Mouse (Mus musculus) megakaryocyte progenitor cell, adult 5-6 weeks (primary cell): Measurements from ENCODE around the gene Acin1. TPM values are rescaled to one million over a fixed set of nuclear protein-coding genes. Genes with fewer than 3 reads are reported as not detected.
"Not testable (repeated sequence)": the region's sequence is repeated elsewhere in the genome, so short reads cannot be mapped to it uniquely, and the experiment has no call there.

Source experiments
- ATAC-seq: replicated peaks from 2 replicates; pipeline ENCODE4 v1.8.0; 2016; ENCODE audit warnings: mild to moderate bottlenecking, moderate TSS enrichment, inconsistent platforms; ENCODE audit not compliant: poor library complexity
- total RNA-seq, 2 experiments: library from RNA; stranded (forward) in 1 of 2; stranded (reverse) in 1 of 2; fragments of 157-497, 149-512 nt in 1 of 2; fragments of 200-1000 nt in 1 of 2; gene quantifications; 2 replicates each; pipeline versions ENCODE4 v1.2.3 to v1.2.4; 2015 to 2017

Gene Acin1
- total RNA-seq, 2 experiments from 2014 or later, result 177 to 223 TPM

DNA sequence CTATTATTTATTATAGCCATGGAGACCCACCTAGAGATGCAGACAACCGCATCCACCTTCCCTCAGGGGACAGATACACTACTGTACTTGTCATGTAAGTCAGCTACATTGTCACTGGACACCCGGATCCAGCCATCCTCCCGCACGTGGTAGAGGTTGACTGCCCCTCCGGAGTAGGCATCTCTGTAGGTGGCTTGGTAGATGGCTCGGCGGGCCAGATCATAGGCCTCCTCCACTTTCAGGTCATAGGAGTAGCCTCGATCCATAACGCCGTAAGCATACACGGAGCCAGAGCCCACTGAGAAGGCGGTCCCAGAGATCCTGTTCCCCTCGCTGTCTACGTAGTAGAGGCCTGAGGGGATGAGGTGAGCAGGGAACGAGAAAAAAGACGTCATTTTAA is 72.6 kb downstream of the Acin1 start:
- not testable (repeated sequence) for ATAC-seq

DNA sequence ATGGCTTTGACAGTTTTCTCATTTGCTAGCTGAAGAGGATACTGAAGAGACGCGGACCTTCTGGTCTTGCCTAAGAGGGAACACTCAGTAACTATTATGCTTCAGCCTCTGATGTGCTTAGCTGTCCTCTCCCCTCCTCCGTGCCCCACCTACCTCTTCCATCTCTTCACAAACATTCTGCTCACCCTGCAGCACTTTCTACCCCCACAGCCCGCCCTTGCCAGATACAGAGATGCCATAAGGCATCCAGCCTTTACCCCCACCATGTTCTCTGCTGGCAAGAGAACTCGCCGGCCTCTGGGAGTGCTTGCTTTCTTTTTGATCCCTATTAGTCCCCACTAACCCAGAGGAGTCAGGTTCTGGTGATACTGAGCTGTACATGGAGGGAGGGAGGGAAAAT is 76.1 kb downstream of the Acin1 start:
- ATAC-seq, result no peak

DNA sequence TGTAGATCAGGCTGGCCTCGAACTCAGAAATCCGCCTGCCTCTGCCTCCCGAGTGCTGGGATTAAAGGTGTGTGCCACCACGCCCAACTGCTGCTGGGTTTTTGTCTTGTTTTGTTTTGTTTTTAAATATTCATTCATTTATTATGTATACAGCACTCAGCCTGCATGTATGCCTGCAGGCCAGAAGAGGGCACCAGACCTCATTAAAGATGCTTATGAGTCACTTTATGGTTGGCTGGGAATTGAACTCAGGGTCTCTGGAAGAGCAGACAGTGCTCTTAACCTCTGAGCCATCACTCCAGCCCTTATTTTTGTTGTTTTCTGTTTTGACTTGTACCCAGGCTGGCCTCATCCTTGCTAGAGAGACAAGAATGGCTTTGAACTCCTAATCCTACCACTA is 76.8 kb downstream of the Acin1 start:
- peak; percentile 44; the same call in 1 of the 2 replicates for ATAC-seq

DNA sequence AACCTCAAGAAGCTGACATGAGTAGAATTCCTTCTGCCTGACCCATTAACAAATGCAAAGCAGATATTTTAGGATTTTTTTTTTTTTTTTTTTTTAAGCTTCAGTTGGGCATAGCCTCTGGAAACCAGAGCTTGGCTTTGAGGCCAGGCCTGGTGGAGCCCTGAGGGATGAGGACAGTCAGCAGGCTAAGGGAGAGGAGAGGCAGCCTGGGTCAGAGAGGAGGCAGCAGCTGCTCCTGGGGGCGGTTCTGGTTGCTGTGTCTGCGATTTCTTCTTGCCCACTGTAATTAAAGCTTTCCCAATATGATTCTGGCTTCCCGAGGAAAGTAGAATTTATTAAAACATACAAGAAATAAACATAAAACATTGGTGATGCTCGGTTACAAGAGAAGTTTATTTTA is 77.5 kb downstream of the Acin1 start:
- ATAC-seq, result no peak

- ATAC-seq, result no peak
Observed at GRCm38 (mm10) chr14:54607226-54607625, 79.5 kb downstream of the Acin1 start.

DNA sequence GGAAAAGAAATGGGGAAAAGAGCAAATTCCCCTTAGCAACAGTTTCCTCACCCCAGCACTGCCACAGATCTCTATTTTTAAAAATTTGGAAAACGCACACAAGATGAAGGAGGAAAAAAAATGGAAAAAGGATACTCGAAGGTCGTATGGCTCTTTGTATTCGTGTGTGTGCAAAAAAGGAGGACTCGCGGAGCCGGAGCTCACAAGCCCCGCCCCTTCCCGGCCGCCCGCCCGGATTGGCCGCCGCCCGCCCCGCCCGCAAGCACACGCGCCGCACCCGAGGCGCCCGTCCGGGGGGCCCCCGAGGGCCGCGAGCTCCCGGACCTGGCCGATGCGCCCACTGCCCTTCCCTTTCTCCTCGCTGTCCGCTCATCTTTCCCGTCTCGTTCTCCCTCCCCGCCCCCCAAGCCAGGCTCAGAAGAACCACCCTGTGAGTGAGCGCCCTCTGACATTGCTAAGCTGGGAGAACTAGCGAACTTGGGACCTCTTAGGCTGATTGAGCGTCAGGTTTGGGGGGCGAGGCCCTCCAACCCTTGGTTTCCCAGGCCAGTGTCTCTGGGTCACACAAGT is 80.9 kb downstream of the Acin1 start, which contains the start of gene 4931414P19Rik:
Gene 4931414P19Rik (minus strand): TSS at position 242 of the 570 bp plus-strand sequence.
- ATAC-seq, result peak; percentile 41

DNA sequence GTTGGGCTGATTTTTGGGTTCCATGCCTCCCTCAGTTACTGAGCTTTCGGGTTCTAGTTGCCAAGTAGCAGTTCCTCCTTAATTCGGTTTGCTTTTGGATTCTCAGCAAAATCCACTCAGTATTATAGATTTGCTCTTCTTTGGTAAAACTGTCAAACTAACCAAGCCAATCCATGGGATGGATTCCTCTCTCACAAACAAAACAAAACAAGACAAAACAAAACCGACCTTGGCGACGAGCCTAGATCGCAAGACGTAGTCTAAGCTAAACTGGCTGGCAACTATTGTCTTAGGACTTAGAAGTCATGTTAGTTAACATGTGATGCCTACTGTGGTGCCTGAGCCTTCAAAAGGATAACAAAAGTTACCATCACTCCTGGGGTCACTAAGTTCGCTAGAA is 83.0 kb downstream of the Acin1 start:
- no peak for ATAC-seq

DNA sequence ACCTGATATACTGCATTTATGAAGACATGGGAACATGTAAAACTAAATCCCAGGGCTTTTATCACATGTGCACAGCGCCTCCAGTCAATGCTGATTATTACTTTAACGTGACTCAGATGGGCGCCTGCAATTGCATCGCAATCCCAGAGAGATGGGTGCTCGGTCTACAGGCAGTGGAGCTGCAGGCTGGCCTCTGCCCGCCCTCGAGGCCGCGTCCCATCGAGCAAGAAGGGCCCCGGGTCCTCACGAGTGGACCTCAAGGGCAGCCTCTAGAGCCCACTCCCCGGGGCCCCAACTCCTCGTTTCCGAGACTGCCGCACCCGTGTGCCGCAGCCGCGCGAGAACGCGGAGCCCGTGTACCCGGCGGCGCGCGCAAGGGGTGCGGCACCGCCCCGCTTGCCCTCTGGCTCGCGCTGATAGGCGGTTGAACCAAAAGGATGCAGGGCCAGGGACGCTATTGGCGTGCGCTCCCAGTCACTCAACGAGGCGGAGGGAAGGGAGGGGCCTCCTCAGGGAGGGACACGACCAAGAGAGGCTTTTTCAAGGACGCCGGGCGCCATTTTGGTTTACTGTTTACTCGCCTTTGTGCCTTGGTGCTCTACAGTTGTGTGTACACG is 83.6 kb downstream of the Acin1 start:
- ATAC-seq, result peak; percentile 97

GRCm38 (mm10) chr14:54602613-54603012 is 84.1 kb downstream of the Acin1 start:
- ATAC-seq, result 0 out of 2 replicates have a peak, but pooled peaks have one; percentile 0

DNA sequence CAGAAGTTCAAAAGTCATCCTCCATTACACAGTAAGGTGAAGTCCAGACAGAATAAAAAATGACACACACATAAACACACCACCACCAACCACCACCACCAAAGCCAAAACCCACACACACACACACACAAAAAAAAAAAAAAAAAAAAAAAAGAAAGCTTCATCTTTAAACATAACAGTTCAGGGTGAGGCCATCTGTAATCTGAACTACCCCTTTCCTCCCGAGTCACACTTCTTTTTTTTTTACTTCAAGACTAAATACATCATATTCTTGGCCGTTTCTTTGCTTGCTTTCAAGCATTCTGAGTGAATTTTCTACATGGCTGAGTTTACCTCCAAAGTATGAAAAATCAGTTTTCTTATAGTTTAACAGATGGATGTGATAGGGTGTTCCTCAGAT is 85.1 kb downstream of the Acin1 start:
- no peak for ATAC-seq

DNA sequence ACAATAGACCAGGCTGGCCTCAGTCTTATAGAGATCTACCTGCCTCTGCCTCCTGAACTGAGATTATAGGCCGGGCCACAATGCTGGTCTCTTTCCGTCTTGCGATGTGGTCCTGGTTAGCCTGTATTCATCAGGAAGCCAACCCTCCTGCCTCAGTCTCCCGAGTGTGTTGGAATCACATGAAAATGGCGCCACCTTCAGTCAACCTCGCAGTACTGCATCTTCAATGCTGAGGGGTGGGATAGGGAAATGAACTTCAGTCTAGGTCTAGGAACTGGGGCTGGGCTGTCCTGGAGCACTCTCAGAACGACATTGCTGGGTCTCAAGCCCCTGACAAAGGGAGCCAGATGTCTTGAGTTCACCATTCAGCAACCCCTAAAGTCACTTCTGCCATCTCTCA is 89.6 kb downstream of the Acin1 start:
- ATAC-seq, result 0 out of 2 replicates have a peak, but pooled peaks have one; percentile 46

GRCm38 (mm10) chr14:54594631-54595414 is 91.9 kb downstream of the Acin1 start:
- no peak for ATAC-seq

DNA sequence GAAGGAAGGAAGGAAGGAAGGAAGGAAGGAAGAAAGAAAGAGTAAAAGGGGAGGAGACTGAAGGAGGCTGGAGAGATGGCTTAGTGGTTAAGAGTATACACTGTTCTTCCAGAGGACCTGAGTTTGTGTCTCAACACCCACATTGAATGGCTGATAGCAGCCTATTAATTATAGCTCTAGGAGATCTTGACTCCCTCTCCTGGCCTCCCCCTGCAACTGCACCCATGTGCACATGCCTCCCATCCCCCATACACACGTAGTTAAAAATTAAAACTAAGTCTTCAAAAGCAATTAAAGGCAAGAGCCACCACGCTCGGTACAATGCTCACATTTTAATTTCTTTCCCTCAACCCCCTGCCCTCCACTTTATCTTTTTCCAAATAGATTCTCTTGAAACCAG is 92.7 kb downstream of the Acin1 start:
- peak; percentile 59 for ATAC-seq

DNA sequence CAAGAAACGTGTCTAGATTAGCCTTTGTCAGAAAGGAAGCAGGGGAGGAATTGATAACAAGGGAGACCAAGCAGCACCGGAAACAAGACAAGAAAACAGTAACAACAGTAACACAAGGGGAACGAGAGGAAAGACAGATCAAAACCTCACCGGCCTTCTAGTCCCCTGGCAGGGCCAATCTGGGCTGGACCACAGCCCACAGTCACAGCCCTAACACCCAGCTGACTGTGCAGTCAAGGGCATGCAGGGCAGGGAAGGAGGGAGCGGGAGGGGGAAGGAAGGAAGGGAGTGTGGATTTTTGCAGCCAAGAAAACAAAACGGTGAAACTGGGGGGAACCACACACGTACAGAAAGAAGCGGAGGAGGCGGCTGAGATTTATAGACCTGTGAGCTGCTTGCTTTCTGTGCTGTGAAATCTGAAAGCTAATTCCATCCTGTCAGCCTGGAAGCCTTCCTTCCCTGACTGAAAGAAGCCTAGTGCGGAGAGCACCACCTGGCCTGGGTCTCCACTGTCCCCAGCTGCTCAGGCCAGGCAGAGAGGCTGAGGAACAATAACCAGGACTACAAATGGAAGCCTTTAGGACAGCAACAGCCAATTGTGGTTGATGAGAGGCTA is 94.3 kb downstream of the Acin1 start:
- peak; percentile 86 for ATAC-seq

Other genes starting within 250 kb of the Acin1 start
- 23.5 and 25.0 TPM in 2 replicates for gene Lrp10, start 222.8 kb downstream of the Acin1 start, total RNA-seq (2015)
- gene Lrp10, start 222.8 kb downstream of the Acin1 start, total RNA-seq (2017), result 27.4 and 37.2 TPM in 2 replicates
- 0.29 and 0.62 TPM in 2 replicates for gene Rem2, start 210.8 kb downstream of the Acin1 start, total RNA-seq (2015)
- 2.2 TPM in 1 of 2 replicates, not detected in the other for gene Rem2, start 210.8 kb downstream of the Acin1 start, total RNA-seq (2017)
- 57.3 and 76.3 TPM in 2 replicates for gene Prmt5, start 169.4 kb downstream of the Acin1 start, total RNA-seq (2015)
- gene Prmt5, start 169.4 kb downstream of the Acin1 start, total RNA-seq (2017), result 62.1 and 66.6 TPM in 2 replicates
- 62.1 and 62.7 TPM in 2 replicates for gene Haus4, start 132.3 kb downstream of the Acin1 start, total RNA-seq (2015)
- 90.7 and 94.0 TPM in 2 replicates for gene Haus4, start 132.3 kb downstream of the Acin1 start, total RNA-seq (2017)
- gene Ajuba, start 109.4 kb downstream of the Acin1 start, total RNA-seq (2015), result 1.2 and 2.1 TPM in 2 replicates
- 0.29 and 1.2 TPM in 2 replicates for gene Ajuba, start 109.4 kb downstream of the Acin1 start, total RNA-seq (2017)
- gene 4931414P19Rik, start 80.9 kb downstream of the Acin1 start, total RNA-seq (2015), result 6.9 and 14.0 TPM in 2 replicates
- gene 4931414P19Rik, start 80.9 kb downstream of the Acin1 start, total RNA-seq (2017), result 5.1 TPM in 2 replicates
- 189 and 217 TPM in 2 replicates for gene Psmb5, start 68.9 kb downstream of the Acin1 start, total RNA-seq (2015)
- gene Psmb5, start 68.9 kb downstream of the Acin1 start, total RNA-seq (2017), result 58.9 and 64.6 TPM in 2 replicates
- gene Psmb11, start 65.5 kb downstream of the Acin1 start, total RNA-seq (2015), result not detected in 2 replicates
- 0.04 TPM in 1 of 2 replicates, not detected in the other for gene Psmb11, start 65.5 kb downstream of the Acin1 start, total RNA-seq (2017)
- not detected in 2 replicates for gene Gm17606, start 46.0 kb downstream of the Acin1 start, total RNA-seq (2015)
- gene Gm17606, start 46.0 kb downstream of the Acin1 start, total RNA-seq (2017), result not detected in 2 replicates
- gene Cdh24, start 45.6 kb downstream of the Acin1 start, total RNA-seq (2015), result 0.39 and 0.62 TPM in 2 replicates
- 0.71 and 0.92 TPM in 2 replicates for gene Cdh24, start 45.6 kb downstream of the Acin1 start, total RNA-seq (2017)
- gene 1700123O20Rik, start 715 bp downstream of the Acin1 start, total RNA-seq (2015), result 75.7 and 80.2 TPM in 2 replicates
- gene 1700123O20Rik, start 715 bp downstream of the Acin1 start, total RNA-seq (2017), result 47.3 and 52.3 TPM in 2 replicates
- 0.12 TPM in 1 of 2 replicates, not detected in the other for gene Gm29776, start 11.9 kb upstream of the Acin1 start, total RNA-seq (2015)
- gene Gm29776, start 11.9 kb upstream of the Acin1 start, total RNA-seq (2017), result not detected in 2 replicates
- gene Cebpe, start 25.2 kb upstream of the Acin1 start, total RNA-seq (2015), result 24.2 and 33.5 TPM in 2 replicates
- 52.6 and 82.0 TPM in 2 replicates for gene Cebpe, start 25.2 kb upstream of the Acin1 start, total RNA-seq (2017)
- 4.7 and 7.7 TPM in 2 replicates for gene Slc7a8, start 95.0 kb upstream of the Acin1 start, total RNA-seq (2015)
- gene Slc7a8, start 95.0 kb upstream of the Acin1 start, total RNA-seq (2017), result 1.4 and 2.0 TPM in 2 replicates
- not detected in 2 replicates for gene Rnf212b, start 127.2 kb upstream of the Acin1 start, total RNA-seq (2015)
- not detected in 2 replicates for gene Rnf212b, start 127.2 kb upstream of the Acin1 start, total RNA-seq (2017)
- gene Homez, start 184.0 kb upstream of the Acin1 start, total RNA-seq (2015), result 9.6 and 20.5 TPM in 2 replicates
- gene Homez, start 184.0 kb upstream of the Acin1 start, total RNA-seq (2017), result 10.0 and 15.0 TPM in 2 replicates
- gene Ppp1r3e, start 190.6 kb upstream of the Acin1 start, total RNA-seq (2015), result 19.0 and 26.3 TPM in 2 replicates
- gene Ppp1r3e, start 190.6 kb upstream of the Acin1 start, total RNA-seq (2017), result 2.8 and 5.0 TPM in 2 replicates
- gene Bcl2l2, start 196.4 kb upstream of the Acin1 start, total RNA-seq (2015), result 3.5 and 4.0 TPM in 2 replicates
- 7.2 and 9.5 TPM in 2 replicates for gene Bcl2l2, start 196.4 kb upstream of the Acin1 start, total RNA-seq (2017)
- not detected in 2 replicates for gene Gm20521, start 196.5 kb upstream of the Acin1 start, total RNA-seq (2015)
- 0.30 and 1.5 TPM in 2 replicates for gene Gm20521, start 196.5 kb upstream of the Acin1 start, total RNA-seq (2017)
- 103 and 113 TPM in 2 replicates for gene Pabpn1, start 205.6 kb upstream of the Acin1 start, total RNA-seq (2015)
- 320 and 416 TPM in 2 replicates for gene Pabpn1, start 205.6 kb upstream of the Acin1 start, total RNA-seq (2017)
- gene Slc22a17, start 226.2 kb upstream of the Acin1 start, total RNA-seq (2015), result 1.3 and 3.0 TPM in 2 replicates
- gene Slc22a17, start 226.2 kb upstream of the Acin1 start, total RNA-seq (2017), result 1.3 and 1.4 TPM in 2 replicates
- not detected in 2 replicates for gene Efs, start 239.2 kb upstream of the Acin1 start, total RNA-seq (2015)
- not detected in 2 replicates for gene Efs, start 239.2 kb upstream of the Acin1 start, total RNA-seq (2017)
- not detected in 2 replicates for gene Il25, start 245.8 kb upstream of the Acin1 start, total RNA-seq (2015)
- not detected in 2 replicates for gene Il25, start 245.8 kb upstream of the Acin1 start, total RNA-seq (2017)
- not detected in 2 replicates for gene Cmtm5, start 249.3 kb upstream of the Acin1 start, total RNA-seq (2015)
- gene Cmtm5, start 249.3 kb upstream of the Acin1 start, total RNA-seq (2017), result not detected in 2 replicates